In the genomic region with DNA sequence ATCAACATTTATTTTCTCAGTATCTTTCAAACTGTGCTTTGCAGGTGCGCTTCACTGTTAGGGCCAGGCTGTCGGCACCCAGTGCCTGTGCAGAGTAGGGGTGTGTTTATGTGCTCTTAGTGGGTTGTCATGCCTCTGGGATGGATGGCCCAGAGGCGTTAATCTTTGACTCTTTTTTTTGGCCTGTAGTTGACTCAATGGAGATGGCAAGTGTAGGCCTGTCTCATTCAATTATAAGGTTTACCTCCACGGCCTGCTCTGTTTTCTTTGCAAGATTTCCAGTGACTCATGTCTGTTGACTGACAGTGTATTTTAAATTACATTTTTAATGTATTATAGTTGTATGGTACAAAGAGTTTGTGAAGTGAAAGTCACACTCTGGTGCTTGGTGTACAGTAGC, we compare ENCODE assay signal across 29 mouse cellular contexts. TPM values are rescaled to one million over a fixed set of nuclear protein-coding genes. Genes with fewer than 3 reads are reported as not detected.
DNase-seq lines count a peak whose midpoint lies in the region; ATAC-seq and TF ChIP-seq lines count a peak whose summit lies in the region.
"Had no signal": no experiment of that assay in that cellular context is flagged by ENCODE, and none has a peak within 500 bp of the region (broad histone marks: within the 10 kb centered on the region; RNA-seq: fewer than 3 reads in every experiment).

No protein-coding gene starts in this region.

- H3K27ac ChIP-seq in heart, embryonic 10.5 days: peak overlapping the region; percentile 29; the same call in 1 of the 2 replicates
- H3K27ac ChIP-seq in intestine, postnatal 0 days (ENCODE audit: low read depth, low read length): peak overlapping the region; percentile 81
- H3K27ac ChIP-seq: embryonic facial prominence, embryonic 12.5 days; forebrain, embryonic 12.5 days; heart, embryonic 13.5 days; hindbrain, embryonic 14.5 days; kidney, postnatal 0 days; limb, embryonic 10.5 days; liver, embryonic 15.5 days; midbrain, embryonic 13.5 days; neural tube, embryonic 12.5 days had no signal

- no peaks in the 10 kb centered on the region for H3K9me3 ChIP-seq in heart, embryonic 10.5 days
- H3K9me3 ChIP-seq in intestine, postnatal 0 days (ENCODE audit: control insufficient read depth): no peaks in the 10 kb centered on the region
- H3K9me3 ChIP-seq: embryonic facial prominence, embryonic 12.5 days; forebrain, embryonic 12.5 days; heart, embryonic 13.5 days; limb, embryonic 10.5 days; liver, embryonic 15.5 days; lung, embryonic 15.5 days; megakaryocyte, embryonic 14.5 days; midbrain, embryonic 13.5 days; neural tube, embryonic 12.5 days had no signal

- H3K4me1 ChIP-seq in heart, embryonic 10.5 days: peaks cover 60% of the 10 kb centered on the region
- H3K4me1 ChIP-seq in intestine, postnatal 0 days (replicated peaks; ENCODE audit: control insufficient read depth, insufficient read depth, low read length): peaks cover 17% of the 10 kb centered on the region
- H3K4me1 ChIP-seq: liver, embryonic 15.5 days; midbrain, embryonic 13.5 days; neural tube, embryonic 12.5 days had no signal

- 75% methylated on average over 4 of the region's 4 CpGs for WGBS in heart, embryonic 10.5 days
- 71% methylated on average over 4 of the region's 4 CpGs for WGBS in intestine, postnatal 0 days

- no peak for TF ChIP-seq CTCF in intestine, postnatal 0 days (IDR thresholded peaks at IDR 0.05; ENCODE audit: low read depth)

- H3K4me2 ChIP-seq in intestine, postnatal 0 days (replicated peaks; ENCODE audit: low read depth): peak overlapping the region; percentile 51; the same call in 1 of the 2 replicates
- H3K4me2 ChIP-seq: embryonic facial prominence, embryonic 12.5 days; forebrain, embryonic 12.5 days; heart, embryonic 13.5 days; hindbrain, embryonic 14.5 days; liver, embryonic 15.5 days; lung, embryonic 15.5 days; midbrain, embryonic 13.5 days; neural tube, embryonic 12.5 days had no signal

- ATAC-seq in intestine, postnatal 0 days: no peak
- ATAC-seq: inflammation-experienced regulatory T-cells, adult 6 months; midbrain, embryonic 13.5 days had no signal

- no peaks in the 10 kb centered on the region for H3K27me3 ChIP-seq in heart, embryonic 10.5 days (ENCODE audit: insufficient read depth, poor library complexity, severe bottlenecking)
- no peaks in the 10 kb centered on the region for H3K27me3 ChIP-seq in intestine, postnatal 0 days (replicated peaks; ENCODE audit: control insufficient read depth, insufficient read depth, low read length)
- H3K27me3 ChIP-seq: CH12.LX; embryonic facial prominence, embryonic 12.5 days; forebrain, embryonic 12.5 days; heart, embryonic 13.5 days; liver, embryonic 15.5 days; lung, embryonic 15.5 days; megakaryocyte, embryonic 14.5 days; midbrain, embryonic 13.5 days; neural tube, embryonic 12.5 days had no signal

- no peak overlapping the region for H3K9ac ChIP-seq in intestine, postnatal 0 days (ENCODE audit: low read depth, low read length)
- H3K9ac ChIP-seq: embryonic facial prominence, embryonic 12.5 days; forebrain, embryonic 12.5 days; hindbrain, embryonic 14.5 days; liver, embryonic 15.5 days; lung, embryonic 15.5 days; midbrain, embryonic 13.5 days; neural tube, embryonic 12.5 days had no signal

- no peak for DNase-seq in heart, embryonic 10.5 days (ENCODE audit: low spot score)
- no peak for DNase-seq in heart, adult 8-10 months (ENCODE audit: low spot score)
- DNase-seq in urinary bladder, adult 2 months (ENCODE audit: low spot score): peak; percentile 21
- DNase-seq in urinary bladder, postnatal 25 days (ENCODE audit: low spot score): no peak
- DNase-seq in adrenal gland, adult 8-10 months: no peak
- no peak for DNase-seq in adrenal gland, postnatal 10 days
- DNase-seq: B cell, adult 2 months; cerebellum, adult 11-12 months; cerebellum, postnatal 14 days; heart, postnatal 36 days; liver; lung, postnatal 36 days; retina, postnatal 1 day; right cerebral cortex, postnatal 25 days had no signal

- H3K36me3 ChIP-seq in heart, embryonic 10.5 days: peaks cover 2% of the 10 kb centered on the region; the same call in 1 of the 2 replicates
- H3K36me3 ChIP-seq in intestine, postnatal 0 days (ENCODE audit: control insufficient read depth, insufficient read depth): no peaks in the 10 kb centered on the region
- H3K36me3 ChIP-seq: embryonic facial prominence, embryonic 12.5 days; forebrain, embryonic 12.5 days; heart, embryonic 13.5 days; limb, embryonic 10.5 days; liver, embryonic 15.5 days; lung, embryonic 15.5 days; midbrain, embryonic 13.5 days; neural tube, embryonic 12.5 days had no signal

- no peak overlapping the region for H3K4me3 ChIP-seq in heart, embryonic 10.5 days
- no peak overlapping the region for H3K4me3 ChIP-seq in intestine, postnatal 0 days (ENCODE audit: low read depth, low read length)
- H3K4me3 ChIP-seq: embryonic facial prominence, embryonic 12.5 days; erythroblast, embryonic 14.5 days; forebrain, embryonic 12.5 days; heart, embryonic 13.5 days; limb, embryonic 10.5 days; liver, embryonic 15.5 days; lung, embryonic 15.5 days; midbrain, embryonic 13.5 days; neural tube, embryonic 12.5 days had no signal

RNA-seq across cellular contexts. Expression of a gene that starts 56.7 kb away (rescaled TPM):
- polyA plus RNA-seq in heart, embryonic 10.5 days (2016; fragmentation: Nextera tagmentation; extraction: Ambion mirVana): 93.7 and 111 TPM in 2 replicates
- 10 to 100 TPM; 29.1 to 67.1 (median 46.3) TPM for total RNA-seq in heart, adult 8-10 months (2022)
- polyA plus RNA-seq in urinary bladder, adult 2 months (2012; rRNA removed): 45.0 and 51.9 TPM in 2 replicates
- polyA plus RNA-seq in intestine, postnatal 0 days (2015; fragmentation: Nextera tagmentation; extraction: Ambion mirVana): 32.1 and 36.9 TPM in 2 replicates
- 100 to 1,000 TPM; 103 to 167 (median 141) TPM for total RNA-seq in adrenal gland, adult 8-10 months (2022)
- total RNA-seq in adrenal gland, postnatal 10 days (2021): 100 to 1,000 TPM; 145 to 179 TPM
